24 mouse cellular contexts compared by ENCODE assay signal in genomic region chr2:45464306-45464705, GRCm38 (mm10).
"Had no signal": no experiment of that assay in that cellular context is flagged by ENCODE, and none has a peak within 500 bp of the region (broad histone marks: within the 10 kb centered on the region; RNA-seq: fewer than 3 reads in every experiment).

No protein-coding gene starts in this region.

- H3K9ac ChIP-seq: kidney, embryonic 15.5 days; liver, embryonic 12.5 days; liver, embryonic 15.5 days; midbrain, embryonic 13.5 days; neural tube, embryonic 13.5 days had no signal

- H3K9me3 ChIP-seq: kidney, embryonic 15.5 days; liver, embryonic 12.5 days; liver, embryonic 15.5 days; megakaryocyte, embryonic 14.5 days; midbrain, embryonic 10.5 days; midbrain, embryonic 13.5 days; neural tube, embryonic 13.5 days had no signal

- H3K27me3 ChIP-seq: kidney, embryonic 15.5 days; liver, embryonic 12.5 days; liver, embryonic 15.5 days; megakaryocyte, embryonic 14.5 days; midbrain, embryonic 13.5 days; neural tube, embryonic 13.5 days had no signal

- H3K4me1 ChIP-seq: kidney, embryonic 15.5 days; liver, embryonic 12.5 days; liver, embryonic 15.5 days; midbrain, embryonic 10.5 days; midbrain, embryonic 13.5 days; neural tube, embryonic 13.5 days had no signal

- H3K4me2 ChIP-seq: kidney, embryonic 15.5 days; liver, embryonic 12.5 days; liver, embryonic 15.5 days; midbrain, embryonic 13.5 days; neural tube, embryonic 13.5 days had no signal

- H3K4me3 ChIP-seq: kidney, embryonic 15.5 days; left cerebral cortex, adult 2 months; liver, embryonic 12.5 days; liver, embryonic 15.5 days; megakaryocyte, embryonic 14.5 days; midbrain, embryonic 10.5 days; midbrain, embryonic 13.5 days; myocyte; neural tube, embryonic 13.5 days had no signal

- H3K36me3 ChIP-seq: kidney, embryonic 15.5 days; liver, embryonic 12.5 days; liver, embryonic 15.5 days; midbrain, embryonic 10.5 days; midbrain, embryonic 13.5 days; neural tube, embryonic 13.5 days had no signal

- ATAC-seq: liver, embryonic 12.5 days; midbrain, embryonic 13.5 days; midbrain, embryonic 16.5 days had no signal

- H3K27ac ChIP-seq: kidney, embryonic 15.5 days; left cerebral cortex, adult 2 months; liver, embryonic 12.5 days; liver, embryonic 15.5 days; midbrain, embryonic 10.5 days; midbrain, embryonic 13.5 days; neural tube, embryonic 13.5 days; stomach, postnatal 0 days had no signal

- DNase-seq: kidney, adult 11 months; kidney, adult 8-10 months; kidney, postnatal 10 days; kidney, postnatal 36 days; layer of hippocampus, postnatal 36 days; lung, adult 18-20 months; lung, postnatal 14 days; right cerebral cortex, adult 18-20 months; right cerebral cortex, postnatal 14 days; right cerebral cortex, postnatal 4 days; thymus, adult 2 months; thymus, postnatal 14 days; thymus, postnatal 4 days had no signal
